Mouse (Mus musculus): ENCODE measurements around the gene Tpt1. TPM values are rescaled to one million over a fixed set of nuclear protein-coding genes. Genes with fewer than 3 reads are reported as not detected.

Tpt1 gene
- 1,219 TPM for polyA plus RNA-seq (2017; shearing (Covaris generic))

GRCm38 (mm10) chr14:75844867-75845697 lies at the start of gene Tpt1:
Gene Tpt1, plus strand, starts transcription at chr14:75845093.

Other genes with a start within 250 kb of the Tpt1 start
- not detected for gene Erich6b, start 202.8 kb upstream of the Tpt1 start, polyA plus RNA-seq (2017; shearing (Covaris generic))
- 20.6 TPM for gene Cog3, start 90.6 kb upstream of the Tpt1 start, polyA plus RNA-seq (2017; shearing (Covaris generic))
- 14.0 TPM for gene Slc25a30, start 58.1 kb upstream of the Tpt1 start, polyA plus RNA-seq (2017; shearing (Covaris generic))
- gene Kctd4, start 109.9 kb downstream of the Tpt1 start, polyA plus RNA-seq (2017; shearing (Covaris generic)) = 0.68 TPM
- gene Gtf2f2, start 165.8 kb downstream of the Tpt1 start, polyA plus RNA-seq (2017; shearing (Covaris generic)) = 37.5 TPM

All from inflammation-experienced regulatory T-cells, adult 16 weeks (primary cell).